Mouse (Mus musculus): ENCODE results near the gene Suclg1. TPM values are rescaled to one million over a fixed set of nuclear protein-coding genes. Genes with fewer than 3 reads are reported as not detected.

Suclg1 gene
- total and polyA plus RNA-seq, 2 experiments from 2014 or later, result 41.9 to 125 TPM

- H3K9me3 ChIP-seq (ENCODE audit: low read length), result no peaks in the 10 kb centered on the region
- H3K27me3 ChIP-seq (ENCODE audit: insufficient read depth, low read length), result no peaks in the 10 kb centered on the region
- WGBS, result 31% methylated on average over 25 of the region's 25 CpGs
- H3K36me3 ChIP-seq (ENCODE audit: insufficient read depth), result no peaks in the 10 kb centered on the region
- TF ChIP-seq CTCF (IDR thresholded peaks at IDR 0.05; ENCODE audit: low read depth), result no peak
- ATAC-seq, result peak; percentile 99
- H3K4me1 ChIP-seq (ENCODE audit: insufficient read depth), result peaks cover 4% of the 10 kb centered on the region; the same call in 1 of the 2 replicates
- H3K9ac ChIP-seq, result peak within 1 kb of the TSS; percentile 48
- H3K4me2 ChIP-seq (ENCODE audit: low read depth), result peak within 1 kb of the TSS; percentile 59
- H3K27ac ChIP-seq (ENCODE audit: low read depth, low read length), result peak within 1 kb of the TSS; percentile 67
- DNase-seq, result peak; percentile 95
- peak within 1 kb of the TSS; percentile 39 for H3K4me3 ChIP-seq (ENCODE audit: low read depth, low read length)
Observed at GRCm38 (mm10) chr6:73221189-73221957, 26.8 kb upstream of the Suclg1 start, which contains the start of gene Dnah6. Dnah6 (minus strand) TSS chr6:73221651.

- DNase-seq (no peak), ATAC-seq (peak; percentile 85)
- Histone ChIP-seq H3K9me3 (ENCODE audit: low read length) (no peaks in the 10 kb centered on the region), H3K36me3 (ENCODE audit: insufficient read depth) (no peaks in the 10 kb centered on the region), H3K27ac (ENCODE audit: low read depth, low read length) (peak overlapping the region; percentile 67), H3K4me2 (ENCODE audit: low read depth) (peak overlapping the region; percentile 59), H3K4me1 (ENCODE audit: insufficient read depth) (peaks cover 4% of the 10 kb centered on the region; the same call in 1 of the 2 replicates), H3K4me3 (ENCODE audit: low read depth, low read length) (peak overlapping the region; percentile 39), H3K27me3 (ENCODE audit: insufficient read depth, low read length) (no peaks in the 10 kb centered on the region), H3K9ac (peak overlapping the region; percentile 48)
- WGBS, result 29% methylated on average over 23 of the region's 23 CpGs
- no peak for TF ChIP-seq CTCF (IDR thresholded peaks at IDR 0.05; ENCODE audit: low read depth)
Observed at GRCm38 (mm10) chr6:73221958-73222735, 26.0 kb upstream of the Suclg1 start.

- H3K4me2 ChIP-seq (ENCODE audit: low read depth), result peak overlapping the region; percentile 15; the same call in 1 of the 2 replicates
- no peak for TF ChIP-seq CTCF (IDR thresholded peaks at IDR 0.05; ENCODE audit: low read depth)
- no peaks in the 10 kb centered on the region for H3K36me3 ChIP-seq (ENCODE audit: insufficient read depth)
- 17% methylated on average over 9 of the region's 10 CpGs for WGBS
- H3K27ac ChIP-seq (ENCODE audit: low read depth, low read length), result no peak overlapping the region
- DNase-seq (peak; percentile 66), ATAC-seq (no peak)
- H3K4me3 ChIP-seq (ENCODE audit: low read depth, low read length), result no peak overlapping the region
- peaks cover 4% of the 10 kb centered on the region; the same call in 1 of the 2 replicates for H3K4me1 ChIP-seq (ENCODE audit: insufficient read depth)
- no peaks in the 10 kb centered on the region for H3K9me3 ChIP-seq (ENCODE audit: low read length)
- no peak overlapping the region for H3K9ac ChIP-seq
- H3K27me3 ChIP-seq (ENCODE audit: insufficient read depth, low read length), result no peaks in the 10 kb centered on the region
Observed at GRCm38 (mm10) chr6:73222841-73223526, 25.2 kb upstream of the Suclg1 start.

- Histone ChIP-seq H3K9ac (no peak overlapping the region), H3K27ac (ENCODE audit: low read depth, low read length) (no peak overlapping the region), H3K4me2 (ENCODE audit: low read depth) (no peak overlapping the region), H3K4me3 (ENCODE audit: low read depth, low read length) (no peak overlapping the region), H3K36me3 (ENCODE audit: insufficient read depth) (no peaks in the 10 kb centered on the region), H3K9me3 (ENCODE audit: low read length) (no peaks in the 10 kb centered on the region), H3K4me1 (ENCODE audit: insufficient read depth) (no peaks in the 10 kb centered on the region), H3K27me3 (ENCODE audit: insufficient read depth, low read length) (no peaks in the 10 kb centered on the region)
- TF ChIP-seq CTCF (IDR thresholded peaks at IDR 0.05; ENCODE audit: low read depth), result peak; percentile 69
- ATAC-seq, result peak; percentile 42; the same call in 1 of the 2 replicates
- DNase-seq, result peak; percentile 81
- WGBS, result 46% methylated on average over 10 of the region's 10 CpGs
Observed at GRCm38 (mm10) chr6:73227376-73228158, 20.6 kb upstream of the Suclg1 start.

- Histone ChIP-seq H3K4me3 (ENCODE audit: low read depth, low read length) (no peak overlapping the region), H3K9me3 (ENCODE audit: low read length) (no peaks in the 10 kb centered on the region), H3K9ac (no peak overlapping the region), H3K36me3 (ENCODE audit: insufficient read depth) (no peaks in the 10 kb centered on the region), H3K27me3 (ENCODE audit: insufficient read depth, low read length) (no peaks in the 10 kb centered on the region), H3K27ac (ENCODE audit: low read depth, low read length) (no peak overlapping the region), H3K4me1 (ENCODE audit: insufficient read depth) (no peaks in the 10 kb centered on the region), H3K4me2 (ENCODE audit: low read depth) (no peak overlapping the region)
- ATAC-seq (no peak), DNase-seq (no peak)
- WGBS, result 66% methylated on average over 4 of the region's 4 CpGs
- no peak for TF ChIP-seq CTCF (IDR thresholded peaks at IDR 0.05; ENCODE audit: low read depth)
Observed at GRCm38 (mm10) chr6:73228408-73228807, 19.8 kb upstream of the Suclg1 start.

- no peak overlapping the region for H3K4me3 ChIP-seq (ENCODE audit: low read depth, low read length)
- H3K4me2 ChIP-seq (ENCODE audit: low read depth), result no peak overlapping the region
- TF ChIP-seq CTCF (IDR thresholded peaks at IDR 0.05; ENCODE audit: low read depth), result no peak
- H3K27ac ChIP-seq (ENCODE audit: low read depth, low read length), result no peak overlapping the region
- no peaks in the 10 kb centered on the region for H3K9me3 ChIP-seq (ENCODE audit: low read length)
- 61% methylated on average over 3 of the region's 3 CpGs for WGBS
- no peak for DNase-seq
- H3K9ac ChIP-seq, result no peak overlapping the region
- no peaks in the 10 kb centered on the region for H3K27me3 ChIP-seq (ENCODE audit: insufficient read depth, low read length)
- ATAC-seq, result no peak
- no peaks in the 10 kb centered on the region for H3K4me1 ChIP-seq (ENCODE audit: insufficient read depth)
- H3K36me3 ChIP-seq (ENCODE audit: insufficient read depth), result no peaks in the 10 kb centered on the region
Observed at GRCm38 (mm10) chr6:73228881-73229280, 19.3 kb upstream of the Suclg1 start.

Data from forebrain, postnatal 0 days (tissue).